Comparison of ENCODE assay signal across 8 mouse cellular contexts in the genomic region with DNA sequence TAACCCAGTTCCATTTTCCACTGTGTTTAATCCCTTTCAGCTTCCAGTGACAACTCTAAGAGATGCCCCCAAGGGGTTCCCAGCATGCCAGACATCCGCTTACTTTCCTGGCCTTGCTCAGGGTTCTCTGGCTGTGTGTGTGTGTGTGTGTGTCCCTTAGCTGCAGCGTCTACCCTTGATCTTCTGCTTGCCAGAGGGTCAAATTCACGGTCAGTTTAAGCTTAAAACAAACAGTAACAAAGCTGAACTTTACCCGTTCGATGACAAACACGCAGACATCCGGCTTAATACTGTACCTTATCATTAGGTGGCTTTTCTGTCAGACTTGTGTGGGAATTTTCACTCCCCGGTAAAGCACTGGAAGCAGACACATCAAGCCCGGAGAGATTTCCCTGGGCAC. TPM values are rescaled to one million over a fixed set of nuclear protein-coding genes. Genes with fewer than 3 reads are reported as not detected.
DNase-seq lines count a peak whose midpoint lies in the region; ATAC-seq and TF ChIP-seq lines count a peak whose summit lies in the region.

Gene Bdh1, plus strand, starts transcription at position 281 of the 400 bp plus-strand sequence.

- no peak for DNase-seq in heart, adult 8-10 months (ENCODE audit: low spot score)
- DNase-seq in heart, postnatal 25 days (ENCODE audit: low spot score) = no peak
- no peak for DNase-seq in Patski (ENCODE audit: low read depth, low spot score)
- no peak for DNase-seq in hindbrain, embryonic 10.5 days (ENCODE audit: low spot score)
- DNase-seq in limb, embryonic 14.5 days (ENCODE audit: low spot score) = no peak
- no peak for DNase-seq in testis, postnatal 10 days (ENCODE audit: low spot score)
- DNase-seq in urinary bladder, adult 18-20 months (ENCODE audit: low spot score in 2 of 2) = no peak

- H3K9me3 ChIP-seq in hindbrain, embryonic 10.5 days = no peaks in the 10 kb centered on the region
- no peaks in the 10 kb centered on the region for H3K9me3 ChIP-seq in limb, embryonic 14.5 days (ENCODE audit: control insufficient read depth, low read length)

- no peak within 1 kb of the TSS for H3K4me2 ChIP-seq in limb, embryonic 14.5 days (replicated peaks; ENCODE audit: low read depth, low read length, severe bottlenecking)

- CTCF ChIA-PET in Patski (lab: Charles Lee) = no interaction called here

- no peak for TF ChIP-seq CTCF in Patski (IDR thresholded peaks at IDR 0.05)

- TF ChIP-seq POLR2A in limb, embryonic 14.5 days (IDR thresholded peaks at IDR 0.05; ENCODE audit: borderline replicate concordance, extremely low read depth, insufficient read depth, insufficient read length) = no peak

- peaks cover 3% of the 10 kb centered on the region for H3K27me3 ChIP-seq in Patski
- peaks cover 15% of the 10 kb centered on the region for H3K27me3 ChIP-seq in hindbrain, embryonic 10.5 days (ENCODE audit: insufficient read depth, poor library complexity, severe bottlenecking)
- no peaks in the 10 kb centered on the region; the same call in 1 of the 2 replicates for H3K27me3 ChIP-seq in limb, embryonic 14.5 days (ENCODE audit: control insufficient read depth, insufficient read depth, low read length)

- no peak within 1 kb of the TSS for H3K9ac ChIP-seq in limb, embryonic 14.5 days (ENCODE audit: low read depth, low read length, severe bottlenecking)

- no peaks in the 10 kb centered on the region for H3K36me3 ChIP-seq in hindbrain, embryonic 10.5 days
- no peaks in the 10 kb centered on the region for H3K36me3 ChIP-seq in limb, embryonic 14.5 days (ENCODE audit: control insufficient read depth, insufficient read depth, low read length)

- no peak within 1 kb of the TSS for H3K4me3 ChIP-seq in hindbrain, embryonic 10.5 days
- no peak within 1 kb of the TSS for H3K4me3 ChIP-seq in limb, embryonic 14.5 days (replicated peaks; ENCODE audit: low read length)

- no peak within 1 kb of the TSS for H3K27ac ChIP-seq in hindbrain, embryonic 10.5 days
- no peak within 1 kb of the TSS for H3K27ac ChIP-seq in limb, embryonic 14.5 days (replicated peaks; ENCODE audit: low read depth, low read length)

- ATAC-seq in Patski = no peak
- no peak for ATAC-seq in limb, embryonic 14.5 days (ENCODE audit: low FRiP score, low read depth)
- no peak for ATAC-seq in megakaryocyte progenitor cell, adult 5-6 weeks (replicated peaks; ENCODE audit: poor library complexity)

- POLR2A ChIA-PET in Patski (lab: Charles Lee) = no interaction called here

- in situ Hi-C loops in Patski (cut with MboI; ENCODE audit: low pct_unique_long_range_greater_than_20kb) = no loop called here

- intact Hi-C loops in heart, postnatal 25 days (cut with DNase I) = no loop called here

- H3K4me1 ChIP-seq in hindbrain, embryonic 10.5 days (replicated peaks) = no peaks in the 10 kb centered on the region
- no peaks in the 10 kb centered on the region for H3K4me1 ChIP-seq in limb, embryonic 14.5 days (ENCODE audit: control insufficient read depth, insufficient read depth, low read length)

- 77% methylated on average over 9 of the region's 9 CpGs for WGBS in hindbrain, embryonic 10.5 days
- 71% methylated on average over 9 of the region's 9 CpGs for WGBS in limb, embryonic 14.5 days

RNA-seq across cellular contexts. Expression of gene Bdh1, which starts in this region (rescaled TPM):
- 100 to 1,000 TPM; 234 to 417 (median 264) TPM for total RNA-seq in heart, adult 8-10 months (2022)
- total RNA-seq in heart, postnatal 25 days (2021) = 1 to 10 TPM; 7.0 to 7.6 TPM
- polyA plus RNA-seq in Patski (2021) = 26.7 TPM
- polyA plus RNA-seq in hindbrain, embryonic 10.5 days (2016; fragmentation: Nextera tagmentation; extraction: Ambion mirVana) = 14.0 and 28.8 TPM in 2 replicates
- polyA plus RNA-seq in limb, embryonic 14.5 days (2012; rRNA removed) = 39.1 and 43.9 TPM in 2 replicates
- polyA plus RNA-seq in limb, embryonic 14.5 days (2014; fragmentation: Nextera tagmentation; extraction: Ambion mirVana) = 27.2 and 28.5 TPM in 2 replicates
- 1.3 and 2.6 TPM in 2 replicates for total RNA-seq in megakaryocyte progenitor cell, adult 5-6 weeks (2015)
- 3.0 and 4.7 TPM in 2 replicates for total RNA-seq in megakaryocyte progenitor cell, adult 5-6 weeks (2017)

Comparison
In these comparisons a context has a peak if more than half of its experiments do, and no peak if none do; other contexts are left out.
1. RNA of gene Bdh1 (total RNA-seq): 234 to 417 TPM in heart, adult 8-10 months; 7.0 to 7.6 TPM in heart, postnatal 25 days and 1.3 to 4.7 TPM in megakaryocyte progenitor cell, adult 5-6 weeks; every median in the first group is over 10 times any median in the second.